Mouse (Mus musculus) intestine, embryonic 15.5 days (tissue): ENCODE data around the gene Kiz. TPM values are rescaled to one million over a fixed set of nuclear protein-coding genes. Genes with fewer than 3 reads are reported as not detected.

Source experiments
- ATAC-seq: fragments of 200-750 bp; cut with Nextera tagmentation; 2 replicates; pipeline ENCODE4 v1.8.0; 2017; ENCODE audit warnings: moderate TSS enrichment, moderate library complexity
- H3K27ac ChIP-seq: fragments of 300-500 bp; sonication (generic); 2 replicates; pipeline ENCODE4 v1.5.1; 2015; ENCODE audit warnings: mild to moderate bottlenecking, inconsistent platforms
- H3K27me3 ChIP-seq: fragments of 300-500 bp; sonication (generic); replicated peaks from 2 replicates; pipeline ENCODE4 v1.6.1; 2015; ENCODE audit warnings: inconsistent platforms
- H3K36me3 ChIP-seq: fragments of 300-500 bp; sonication (generic); 2 replicates; pipeline ENCODE4 v1.6.1; 2015; ENCODE audit warnings: inconsistent platforms
- H3K4me1 ChIP-seq: fragments of 300-500 bp; sonication (generic); replicated peaks from 2 replicates; pipeline ENCODE4 v1.6.1; 2015; ENCODE audit warnings: inconsistent platforms
- H3K4me2 ChIP-seq: fragments of 300-500 bp; sonication (generic); replicated peaks from 2 replicates; pipeline ENCODE4 v1.6.1; 2015; ENCODE audit warnings: mild to moderate bottlenecking, inconsistent platforms
- H3K4me3 ChIP-seq: fragments of 300-500 bp; sonication (generic); replicated peaks from 2 replicates; pipeline ENCODE4 v1.5.1; 2015; ENCODE audit warnings: inconsistent platforms
- H3K9ac ChIP-seq: fragments of 300-500 bp; sonication (generic); 2 replicates; pipeline ENCODE4 v1.6.1; 2015; ENCODE audit warnings: inconsistent platforms
- H3K9me3 ChIP-seq: fragments of 300-500 bp; sonication (generic); 2 replicates; pipeline ENCODE4 v1.6.1; 2016; ENCODE audit warnings: inconsistent platforms
- WGBS: fragments of 180-500 bp; shearing (Covaris S2); methylation state at CpG from one replicate; pipeline ENCODE4 v1.1.7; 2015; 5-methylcytosine and 5-hydroxymethylcytosine counted together
- polyA plus RNA-seq: library from polyadenylated mRNA; unstranded; fragments of >200 nt; fragmentation: Nextera tagmentation; extraction: Ambion mirVana; gene quantifications from 2 replicates; pipeline ENCODE4 v1.2.1, GENCODE M21; 2015

Kiz gene
- polyA plus RNA-seq, 1 experiment from 2014 or later: 24.2 TPM

DNA sequence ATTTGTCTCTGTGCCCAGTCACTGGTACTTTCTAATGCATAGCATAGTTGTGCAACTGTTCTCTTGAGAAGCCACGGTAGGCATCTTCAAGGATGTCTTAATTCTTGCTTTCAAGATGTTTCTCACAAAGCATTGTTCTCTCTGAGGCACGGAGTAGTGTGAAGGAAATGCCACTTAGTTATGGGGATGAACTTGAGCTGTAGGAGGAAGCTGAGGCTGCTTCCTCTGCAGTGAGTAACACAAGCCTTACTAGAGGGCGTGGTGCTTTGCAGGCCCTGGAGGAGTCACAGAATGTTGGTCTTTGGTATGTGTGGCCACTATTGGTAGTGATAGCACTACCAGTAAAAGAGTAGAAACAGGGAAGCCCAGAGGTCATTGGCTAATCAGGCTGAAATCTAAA, 17.0 kb downstream of the Kiz start:
- Histone ChIP-seq H3K4me3 (no peak overlapping the region), H3K9me3 (no peaks in the 10 kb centered on the region), H3K27me3 (no peaks in the 10 kb centered on the region), H3K27ac (no peak overlapping the region), H3K9ac (no peak overlapping the region), H3K4me2 (no peak overlapping the region), H3K4me1 (no peaks in the 10 kb centered on the region), H3K36me3 (no peaks in the 10 kb centered on the region)
- WGBS: 76% methylated on average over 3 of the region's 3 CpGs
- ATAC-seq: no peak

DNA sequence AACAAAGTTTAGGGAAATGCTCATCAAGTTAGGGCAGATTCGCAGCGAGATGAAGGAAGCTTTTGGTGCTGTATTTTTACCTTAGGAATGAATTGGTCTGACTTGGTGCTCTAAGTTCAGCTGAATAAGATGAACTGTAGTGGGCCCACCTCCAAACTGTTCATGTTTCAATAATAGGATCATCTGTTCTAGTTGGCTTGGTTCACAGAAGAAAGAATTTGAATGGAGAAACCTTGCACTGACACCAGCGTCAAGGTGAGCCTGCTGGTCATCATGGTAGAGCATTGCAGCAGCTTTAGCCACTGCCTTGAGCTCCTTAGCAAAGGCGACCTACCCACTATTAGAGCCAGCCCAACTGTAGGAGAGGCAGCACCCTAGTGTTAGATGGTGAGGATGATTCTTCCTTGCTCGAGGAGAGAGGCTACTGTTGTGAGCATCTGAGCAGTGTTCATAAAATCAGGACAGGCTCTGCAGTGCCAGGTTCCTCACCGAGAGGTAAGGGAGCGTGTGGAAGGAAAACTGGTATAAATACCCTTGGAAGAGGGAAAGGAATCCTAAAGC, 18.3 kb downstream of the Kiz start:
- Histone ChIP-seq H3K36me3 (no peaks in the 10 kb centered on the region), H3K9me3 (no peaks in the 10 kb centered on the region), H3K9ac (no peak overlapping the region), H3K4me1 (no peaks in the 10 kb centered on the region), H3K4me3 (no peak overlapping the region), H3K27ac (no peak overlapping the region), H3K27me3 (no peaks in the 10 kb centered on the region), H3K4me2 (no peak overlapping the region)
- ATAC-seq: no peak
- WGBS: 89% methylated on average over 7 of the region's 7 CpGs

DNA sequence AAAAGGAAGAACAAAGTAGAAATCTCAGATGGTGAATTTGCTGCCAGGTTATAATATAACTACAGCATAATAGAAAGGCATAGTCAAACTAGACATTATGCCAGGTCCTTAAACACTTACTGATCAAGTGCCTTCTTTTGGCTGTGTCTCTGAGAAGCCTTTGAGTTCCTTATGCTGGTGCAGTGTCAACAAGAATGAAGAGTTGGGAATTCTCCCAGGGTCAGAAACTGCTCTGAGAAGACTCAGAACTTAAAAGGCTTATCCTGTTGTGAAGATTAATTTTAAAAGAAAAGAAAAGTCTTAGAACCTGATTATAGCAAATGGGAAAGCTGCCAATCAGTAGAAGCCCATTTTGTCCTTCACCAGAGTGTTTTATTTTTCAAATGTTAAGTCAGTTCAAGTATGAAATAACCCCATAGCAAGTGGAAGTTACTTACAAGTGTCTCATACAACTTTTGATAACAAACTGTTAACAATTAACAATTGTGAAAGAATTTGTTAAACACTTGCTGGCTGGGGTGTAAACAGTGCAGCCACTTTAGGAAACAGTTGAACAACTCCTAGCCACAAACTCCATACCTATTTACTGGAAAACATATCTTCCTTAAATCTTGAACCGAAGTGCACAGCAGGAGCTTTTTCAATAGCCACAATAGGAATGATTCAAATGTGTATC, 21.9 kb downstream of the Kiz start:
- ATAC-seq: no peak
- H3K4me3 ChIP-seq: no peak overlapping the region
- no peaks in the 10 kb centered on the region for H3K27me3 ChIP-seq
- no peaks in the 10 kb centered on the region for H3K9me3 ChIP-seq
- WGBS: 87% methylated on average over 1 of the region's 1 CpGs
- H3K4me2 ChIP-seq: no peak overlapping the region
- no peak overlapping the region for H3K27ac ChIP-seq
- no peaks in the 10 kb centered on the region for H3K36me3 ChIP-seq
- H3K9ac ChIP-seq: no peak overlapping the region
- H3K4me1 ChIP-seq: no peaks in the 10 kb centered on the region

DNA sequence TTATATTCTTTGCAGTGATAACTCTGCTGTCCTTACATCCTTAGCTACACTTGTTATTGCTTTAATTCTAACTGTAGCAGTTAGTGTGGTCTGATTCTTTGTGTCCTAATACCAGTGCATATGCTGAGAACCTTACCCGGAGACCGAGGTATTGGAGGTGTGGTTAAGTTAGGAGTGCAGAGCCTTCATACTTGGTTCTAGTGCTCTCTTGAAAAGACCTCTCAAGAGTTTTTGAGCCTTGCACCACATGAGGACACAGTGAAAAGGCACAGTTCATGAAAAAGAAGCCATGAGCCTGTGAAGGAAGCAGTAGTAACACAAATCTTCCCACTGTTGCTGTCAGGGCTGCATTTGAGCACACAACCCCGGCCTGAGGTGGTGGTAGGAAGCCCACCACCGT, 26.0 kb downstream of the Kiz start:
- H3K9me3 ChIP-seq: no peaks in the 10 kb centered on the region
- no peaks in the 10 kb centered on the region for H3K4me1 ChIP-seq
- no peak for ATAC-seq
- H3K27me3 ChIP-seq: no peaks in the 10 kb centered on the region
- no peak overlapping the region for H3K4me2 ChIP-seq
- H3K36me3 ChIP-seq: no peaks in the 10 kb centered on the region
- no peak overlapping the region for H3K4me3 ChIP-seq
- no peak overlapping the region for H3K27ac ChIP-seq
- 92% methylated on average over 4 of the region's 4 CpGs for WGBS
- H3K9ac ChIP-seq: no peak overlapping the region

DNA sequence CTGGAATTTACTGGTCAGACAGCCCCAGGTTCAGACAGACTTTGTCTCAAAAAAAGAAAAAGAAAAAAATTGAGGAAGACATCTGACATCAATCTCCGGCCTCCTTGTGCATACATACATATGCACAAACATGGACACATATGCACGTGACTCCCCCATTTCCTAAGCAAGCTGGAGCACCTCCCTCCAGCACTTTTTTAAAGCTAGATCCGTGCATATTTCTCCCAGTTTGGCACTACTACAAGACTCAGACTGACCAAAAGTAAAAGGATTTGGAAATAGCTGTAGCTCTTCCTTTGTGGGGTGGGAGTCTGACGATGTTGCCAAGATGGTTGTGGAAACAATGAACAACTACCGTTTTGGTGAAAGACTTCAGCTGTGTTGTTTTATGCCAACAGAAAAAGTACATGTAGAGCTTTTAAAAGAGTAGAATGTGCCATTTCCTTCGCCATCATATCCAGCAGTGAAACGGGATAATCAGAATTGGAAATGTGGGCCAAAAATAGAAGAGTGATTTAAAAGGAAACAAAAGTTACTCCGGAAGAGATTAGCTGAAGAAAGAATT, 28.7 kb downstream of the Kiz start:
- no peaks in the 10 kb centered on the region for H3K27me3 ChIP-seq
- no peak for ATAC-seq
- H3K4me3 ChIP-seq: no peak overlapping the region
- no peaks in the 10 kb centered on the region for H3K36me3 ChIP-seq
- no peak overlapping the region for H3K4me2 ChIP-seq
- no peaks in the 10 kb centered on the region for H3K4me1 ChIP-seq
- H3K27ac ChIP-seq: no peak overlapping the region
- WGBS: 72% methylated on average over 8 of the region's 8 CpGs
- H3K9ac ChIP-seq: no peak overlapping the region
- H3K9me3 ChIP-seq: no peaks in the 10 kb centered on the region

DNA sequence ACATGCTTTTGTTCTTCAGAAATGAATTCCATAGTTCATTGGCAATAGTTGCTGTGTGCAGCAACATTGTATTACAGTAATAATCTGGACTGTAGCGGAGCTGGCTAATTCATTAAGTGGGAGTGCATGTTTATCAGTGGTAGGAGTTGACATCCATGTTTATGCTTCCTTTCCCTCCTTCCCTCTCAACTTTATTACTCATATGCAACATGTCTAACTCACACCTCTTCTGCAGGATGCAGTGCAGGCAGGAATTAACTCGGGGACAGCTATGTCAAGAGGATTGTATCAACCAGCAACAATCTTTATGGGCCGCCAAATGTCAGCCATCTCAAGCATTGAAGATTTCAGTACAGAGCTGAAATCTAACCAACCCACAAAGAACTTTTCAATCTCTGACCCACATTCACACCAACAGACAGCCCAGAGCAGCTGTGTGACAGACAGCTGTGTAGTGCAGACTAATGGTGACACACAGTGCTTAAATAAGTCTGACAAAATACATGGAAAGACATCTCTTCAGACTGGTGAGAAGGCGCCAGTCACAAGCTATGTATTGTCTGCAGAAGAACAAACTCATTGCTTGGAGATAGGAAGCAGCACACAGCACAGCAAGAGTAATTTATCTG, 33.2 kb downstream of the Kiz start:
- Histone ChIP-seq H3K4me3 (no peak overlapping the region), H3K27me3 (no peaks in the 10 kb centered on the region), H3K27ac (no peak overlapping the region), H3K4me2 (no peak overlapping the region), H3K36me3 (no peaks in the 10 kb centered on the region), H3K9me3 (no peaks in the 10 kb centered on the region), H3K9ac (no peak overlapping the region), H3K4me1 (no peaks in the 10 kb centered on the region)
- no peak for ATAC-seq
- whole genome bisulfite sequencing: 90% methylated on average over 4 of the region's 4 CpGs

DNA sequence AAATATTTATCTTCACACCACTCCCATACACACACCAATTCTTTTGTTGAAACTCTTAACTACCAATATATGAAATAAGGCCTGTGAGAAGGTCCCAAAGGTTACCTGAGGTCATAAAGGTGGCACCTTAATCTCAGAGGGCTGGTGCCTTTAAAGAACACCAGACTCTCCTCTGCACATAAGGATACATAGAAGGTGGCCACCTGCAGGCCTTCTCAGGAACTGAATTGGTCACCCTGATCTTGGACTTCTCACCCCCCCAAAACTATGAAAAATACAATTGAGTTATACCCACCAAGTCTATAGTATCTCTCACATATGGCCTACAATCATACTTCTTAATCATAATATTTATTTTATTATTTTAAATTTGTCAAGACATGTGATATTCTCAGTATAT, 43.3 kb downstream of the Kiz start:
- ATAC-seq: no peak
- no peak overlapping the region for H3K9ac ChIP-seq
- no peaks in the 10 kb centered on the region for H3K27me3 ChIP-seq
- no peaks in the 10 kb centered on the region for H3K9me3 ChIP-seq
- H3K4me2 ChIP-seq: no peak overlapping the region
- H3K4me1 ChIP-seq: no peaks in the 10 kb centered on the region
- H3K27ac ChIP-seq: no peak overlapping the region
- no peaks in the 10 kb centered on the region for H3K36me3 ChIP-seq
- H3K4me3 ChIP-seq: no peak overlapping the region

DNA sequence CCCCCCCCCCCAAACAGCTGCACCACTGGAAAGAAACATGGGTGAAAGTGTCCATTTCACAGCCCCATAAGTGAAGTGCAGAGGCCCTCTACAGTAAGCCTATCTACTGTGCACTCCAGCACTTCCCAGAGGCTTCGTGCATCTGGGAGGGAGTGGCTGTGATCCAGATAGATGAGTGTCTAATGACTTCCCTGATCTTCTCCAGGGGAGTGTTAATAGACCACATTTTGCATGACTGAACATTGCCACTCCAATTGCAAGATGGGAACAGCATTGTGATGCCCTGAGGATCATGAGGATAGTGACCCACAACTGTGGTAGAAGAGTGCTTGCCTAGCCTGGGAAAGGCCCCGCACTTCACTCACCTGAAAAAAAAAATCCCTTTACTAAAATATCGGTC, 60.4 kb downstream of the Kiz start:
- no peaks in the 10 kb centered on the region for H3K36me3 ChIP-seq
- H3K27me3 ChIP-seq: no peaks in the 10 kb centered on the region
- 86% methylated on average over 3 of the region's 3 CpGs for WGBS
- H3K27ac ChIP-seq: no peak overlapping the region
- no peaks in the 10 kb centered on the region for H3K9me3 ChIP-seq
- no peaks in the 10 kb centered on the region for H3K4me1 ChIP-seq
- no peak overlapping the region for H3K9ac ChIP-seq
- H3K4me2 ChIP-seq: no peak overlapping the region
- no peak overlapping the region for H3K4me3 ChIP-seq
- ATAC-seq: no peak

DNA sequence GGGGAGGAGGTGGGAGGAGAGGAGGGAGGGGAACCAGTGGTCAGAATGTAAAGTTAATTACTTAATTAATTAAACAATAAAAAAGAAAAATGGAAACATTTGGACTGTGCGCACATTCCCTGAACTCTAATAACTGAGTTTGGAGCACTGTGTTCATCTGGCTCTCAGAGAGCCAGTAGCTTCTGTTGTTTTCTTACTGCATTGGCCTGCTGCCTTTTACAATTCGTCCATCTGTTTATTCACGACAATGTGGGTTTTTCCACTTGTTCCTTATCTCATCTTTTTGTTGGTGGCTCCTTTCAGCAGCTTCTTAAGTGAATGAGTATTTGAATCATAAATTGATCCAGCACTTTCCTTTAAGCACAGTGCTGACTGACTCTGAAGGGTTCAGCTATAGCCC, 62.1 kb downstream of the Kiz start:
- 72% methylated on average over 3 of the region's 3 CpGs for WGBS
- Histone ChIP-seq H3K9me3 (no peaks in the 10 kb centered on the region), H3K9ac (no peak overlapping the region), H3K36me3 (no peaks in the 10 kb centered on the region), H3K4me2 (no peak overlapping the region), H3K4me3 (no peak overlapping the region), H3K27ac (no peak overlapping the region), H3K27me3 (no peaks in the 10 kb centered on the region), H3K4me1 (no peaks in the 10 kb centered on the region)
- no peak for ATAC-seq

DNA sequence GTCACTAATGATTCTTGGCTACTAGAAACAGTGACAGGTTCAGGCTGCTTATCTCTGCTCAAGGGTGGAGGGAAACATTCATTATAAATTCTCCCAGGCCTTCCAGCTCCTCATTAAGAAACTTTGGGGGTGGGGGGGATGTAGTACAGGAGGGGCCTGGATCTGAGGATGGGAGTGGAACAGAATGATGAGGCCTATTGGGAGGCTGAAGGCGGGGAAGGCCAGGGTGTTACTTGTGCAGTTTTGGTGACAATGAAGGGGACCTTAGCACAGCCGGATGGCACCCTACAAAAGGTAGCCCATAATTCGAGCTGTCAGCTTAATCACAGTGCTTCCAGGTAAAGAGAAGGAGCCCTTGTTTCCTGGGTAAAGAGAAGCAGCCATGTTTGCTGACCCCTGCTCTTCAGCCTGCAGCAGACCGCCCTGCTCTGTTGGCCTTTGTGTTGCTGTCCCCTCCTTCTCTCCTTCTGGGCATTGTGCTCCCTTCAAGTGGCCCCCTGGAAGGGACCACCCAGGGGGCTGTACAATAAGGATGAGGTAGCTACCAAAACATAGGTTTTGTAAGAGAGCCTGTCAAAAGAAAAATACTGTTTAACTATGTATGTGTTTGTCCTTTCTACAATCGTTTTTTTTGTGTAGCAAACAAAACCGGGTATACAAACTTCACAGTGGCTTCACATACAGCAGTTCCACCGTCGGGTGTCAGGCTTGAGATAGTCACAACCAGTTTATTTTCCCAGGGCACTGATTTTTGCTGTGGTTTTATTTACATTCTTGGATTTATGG, 64.9 kb downstream of the Kiz start:
- Histone ChIP-seq H3K4me2 (no peak overlapping the region), H3K27me3 (no peaks in the 10 kb centered on the region), H3K4me3 (no peak overlapping the region), H3K9ac (no peak overlapping the region), H3K27ac (no peak overlapping the region), H3K4me1 (no peaks in the 10 kb centered on the region), H3K9me3 (no peaks in the 10 kb centered on the region), H3K36me3 (no peaks in the 10 kb centered on the region)
- WGBS: 39% methylated on average over 8 of the region's 8 CpGs
- ATAC-seq: no peak

DNA sequence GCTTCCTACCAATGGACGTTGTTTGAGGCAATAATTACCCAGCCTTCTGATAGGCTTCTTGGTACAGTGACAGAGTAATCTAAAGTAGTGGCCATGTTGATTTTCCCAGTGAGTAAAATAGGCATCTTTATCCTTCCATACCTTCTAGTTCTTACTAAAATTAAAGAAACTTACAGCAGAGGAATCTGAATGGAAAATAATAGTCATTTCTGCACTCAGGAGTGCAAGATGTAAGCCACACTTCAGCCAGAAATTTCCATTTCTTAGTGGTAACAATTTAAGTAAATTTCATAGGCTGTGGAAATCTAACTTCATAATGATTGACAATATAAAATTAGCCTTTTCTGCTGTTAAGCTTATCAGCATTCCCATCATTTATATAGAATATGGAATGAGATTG, 69.6 kb downstream of the Kiz start:
- H3K27me3 ChIP-seq: no peaks in the 10 kb centered on the region
- H3K4me1 ChIP-seq: no peaks in the 10 kb centered on the region
- ATAC-seq: no peak
- H3K4me3 ChIP-seq: no peak overlapping the region
- H3K4me2 ChIP-seq: no peak overlapping the region
- H3K9me3 ChIP-seq: no peaks in the 10 kb centered on the region
- no peaks in the 10 kb centered on the region for H3K36me3 ChIP-seq
- H3K9ac ChIP-seq: no peak overlapping the region
- no peak overlapping the region for H3K27ac ChIP-seq
- 86% methylated on average over 1 of the region's 1 CpGs for WGBS

DNA sequence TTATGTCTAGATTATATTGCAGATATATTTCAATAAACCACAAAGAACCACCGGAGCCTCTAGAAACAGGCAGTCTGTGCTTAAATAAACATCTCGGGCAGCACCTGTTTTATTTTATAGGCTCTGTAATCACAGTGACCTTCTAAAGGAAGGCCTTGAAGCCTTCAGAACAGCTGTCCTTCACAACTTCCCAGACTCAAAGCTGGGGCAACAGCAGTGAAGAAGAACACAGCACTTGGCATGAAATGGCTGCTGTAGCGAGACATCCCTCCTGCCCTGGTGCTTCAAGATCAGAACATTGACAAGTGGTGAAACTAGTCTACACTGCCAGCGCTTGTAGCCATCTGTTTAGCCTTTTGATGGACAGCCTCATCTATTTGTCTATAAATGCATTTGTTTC, 70.2 kb downstream of the Kiz start:
- no peak for ATAC-seq
- no peak overlapping the region for H3K27ac ChIP-seq
- whole genome bisulfite sequencing: 60% methylated on average over 4 of the region's 4 CpGs

More for the DNA sequence above, 70.2 kb downstream of the Kiz start:
- H3K4me2 ChIP-seq: no peak overlapping the region
- H3K36me3 ChIP-seq: no peaks in the 10 kb centered on the region
- no peaks in the 10 kb centered on the region for H3K27me3 ChIP-seq
- H3K4me1 ChIP-seq: no peaks in the 10 kb centered on the region
- no peak overlapping the region for H3K4me3 ChIP-seq
- H3K9ac ChIP-seq: no peak overlapping the region
- no peaks in the 10 kb centered on the region for H3K9me3 ChIP-seq
